ENCODE assay signal across 33 mouse cellular contexts in the genomic region with DNA sequence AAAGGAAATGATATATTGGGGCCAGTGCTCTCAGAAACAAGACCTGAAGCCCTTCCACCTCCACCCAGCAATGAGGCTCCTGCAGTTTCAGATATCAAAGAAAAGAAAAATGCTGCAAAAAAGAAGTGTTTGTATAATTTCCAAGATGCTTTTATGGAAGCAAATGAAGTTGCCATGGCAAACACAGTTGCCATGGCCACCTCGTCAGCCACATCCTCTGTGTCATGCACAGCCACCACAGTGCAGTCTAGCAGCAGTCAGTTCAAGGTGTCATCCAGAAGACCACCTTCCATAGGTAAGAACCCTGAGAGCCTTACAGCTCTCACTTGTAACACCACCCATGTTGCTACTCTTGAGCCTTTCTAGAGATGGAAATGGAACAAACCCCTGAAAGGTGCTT. TPM values are rescaled to one million over a fixed set of nuclear protein-coding genes. Genes with fewer than 3 reads are reported as not detected.
DNase-seq lines count a peak whose midpoint lies in the region; ATAC-seq and TF ChIP-seq lines count a peak whose summit lies in the region.
"Had no signal": no experiment of that assay in that cellular context is flagged by ENCODE, and none has a peak within 500 bp of the region (broad histone marks: within the 10 kb centered on the region; RNA-seq: fewer than 3 reads in every experiment).

No protein-coding gene starts in this region.

- no peak for TF ChIP-seq POLR2A in cortical plate, adult 2 months (IDR thresholded peaks at IDR 0.05; ENCODE audit: extremely low read depth, insufficient read depth, low read length)
- no peak for TF ChIP-seq POLR2A in kidney, adult 2 months (IDR thresholded peaks at IDR 0.05; ENCODE audit: low read depth, low read length)

- no peak for TF ChIP-seq CTCF in intestine, postnatal 0 days (IDR thresholded peaks at IDR 0.05; ENCODE audit: low read depth)
- TF ChIP-seq CTCF in cortical plate, adult 2 months (IDR thresholded peaks at IDR 0.05; ENCODE audit: extremely low read depth, insufficient read depth, low read length): no peak
- no peak for TF ChIP-seq CTCF in kidney, adult 2 months (conservative IDR thresholded peaks at IDR 0.05; ENCODE audit: insufficient read depth, insufficient read length, low read depth, low read length)

- H3K9me3 ChIP-seq in intestine, embryonic 14.5 days (ENCODE audit: control insufficient read depth, low read length): no peaks in the 10 kb centered on the region
- H3K9me3 ChIP-seq in intestine, postnatal 0 days (ENCODE audit: control insufficient read depth): no peaks in the 10 kb centered on the region
- H3K9me3 ChIP-seq: embryonic facial prominence, embryonic 10.5 days; embryonic facial prominence, embryonic 15.5 days; forebrain, embryonic 13.5 days; G1E; heart, embryonic 10.5 days; heart, embryonic 15.5 days; intestine, embryonic 15.5 days; limb, embryonic 10.5 days; limb, embryonic 15.5 days; liver, embryonic 13.5 days; megakaryocyte, embryonic 14.5 days; midbrain, embryonic 12.5 days; neural tube, embryonic 12.5 days; stomach, embryonic 15.5 days had no signal

- no peak for ATAC-seq in intestine, embryonic 14.5 days (replicated peaks; ENCODE audit: low FRiP score, low TSS enrichment, low read depth)
- ATAC-seq in intestine, postnatal 0 days: no peak
- ATAC-seq in activated CD4-positive, CD25-positive, alpha-beta regulatory T cell, adult 4 months: no peak
- ATAC-seq: forebrain, embryonic 13.5 days; hindbrain, embryonic 16.5 days; intestine, embryonic 15.5 days; lung, postnatal 0 days had no signal

- peak; percentile 4 for DNase-seq in intestine, embryonic 14.5 days (ENCODE audit: low spot score)
- DNase-seq in right cerebral cortex, adult 18-20 months: peak; percentile 14
- DNase-seq in right cerebral cortex, postnatal 25 days: no peak
- no peak for DNase-seq in kidney, adult 2 months
- DNase-seq: adrenal gland, postnatal 14 days; cerebellum, adult 11-12 months; cerebellum, postnatal 10 days; gastrocnemius, postnatal 10 days; kidney, postnatal 14 days; liver, embryonic 13.5 days; lung, adult 18-20 months; lung, postnatal 4 days; thymus, postnatal 25 days had no signal

- H3K9ac ChIP-seq in intestine, embryonic 14.5 days (ENCODE audit: low read length): no peak overlapping the region
- no peak overlapping the region for H3K9ac ChIP-seq in intestine, postnatal 0 days (ENCODE audit: low read depth, low read length)
- H3K9ac ChIP-seq: embryonic facial prominence, embryonic 15.5 days; forebrain, embryonic 13.5 days; heart, embryonic 15.5 days; intestine, embryonic 15.5 days; limb, embryonic 15.5 days; liver, embryonic 13.5 days; midbrain, embryonic 12.5 days; neural tube, embryonic 12.5 days; stomach, embryonic 15.5 days had no signal

- H3K4me3 ChIP-seq in intestine, embryonic 14.5 days (ENCODE audit: low read depth, low read length): no peak overlapping the region
- no peak overlapping the region for H3K4me3 ChIP-seq in intestine, postnatal 0 days (ENCODE audit: low read depth, low read length)
- H3K4me3 ChIP-seq in cortical plate, adult 2 months (ENCODE audit: insufficient read depth, low read length): no peak overlapping the region
- no peak overlapping the region for H3K4me3 ChIP-seq in kidney, adult 2 months (ENCODE audit: insufficient read depth, low read depth, low read length)
- H3K4me3 ChIP-seq: embryonic facial prominence, embryonic 10.5 days; embryonic facial prominence, embryonic 15.5 days; forebrain, embryonic 13.5 days; heart, embryonic 10.5 days; heart, embryonic 15.5 days; intestine, embryonic 15.5 days; left cerebral cortex, adult 2 months; limb, embryonic 10.5 days; limb, embryonic 15.5 days; liver, embryonic 13.5 days; megakaryocyte, embryonic 14.5 days; midbrain, embryonic 12.5 days; myocyte; neural tube, embryonic 12.5 days; stomach, embryonic 15.5 days had no signal

- WGBS in intestine, embryonic 14.5 days: 96% methylated on average over 1 of the region's 1 CpGs
- WGBS in intestine, postnatal 0 days: 90% methylated on average over 1 of the region's 1 CpGs
- 95% methylated on average over 1 of the region's 1 CpGs for WGBS in kidney, adult 2 months

- H3K4me2 ChIP-seq in intestine, embryonic 14.5 days (ENCODE audit: low read length): no peak overlapping the region
- H3K4me2 ChIP-seq in intestine, postnatal 0 days (replicated peaks; ENCODE audit: low read depth): no peak overlapping the region
- H3K4me2 ChIP-seq: embryonic facial prominence, embryonic 15.5 days; forebrain, embryonic 13.5 days; heart, embryonic 15.5 days; intestine, embryonic 15.5 days; limb, embryonic 15.5 days; liver, embryonic 13.5 days; midbrain, embryonic 12.5 days; neural tube, embryonic 12.5 days; stomach, embryonic 15.5 days had no signal

- no peak overlapping the region for H3K27ac ChIP-seq in intestine, embryonic 14.5 days (ENCODE audit: low read depth)
- no peak overlapping the region; the same call in 1 of the 2 replicates for H3K27ac ChIP-seq in intestine, postnatal 0 days (ENCODE audit: low read depth, low read length)
- H3K27ac ChIP-seq in cortical plate, adult 2 months (ENCODE audit: insufficient read depth, low read length): peak overlapping the region; percentile 68; the same call in 1 of the 2 replicates
- no peak overlapping the region for H3K27ac ChIP-seq in kidney, adult 2 months (ENCODE audit: insufficient read depth, low read depth, low read length)
- H3K27ac ChIP-seq: embryonic facial prominence, embryonic 10.5 days; embryonic facial prominence, embryonic 15.5 days; forebrain, embryonic 13.5 days; heart, embryonic 10.5 days; heart, embryonic 15.5 days; intestine, embryonic 15.5 days; left cerebral cortex, adult 2 months; limb, embryonic 10.5 days; limb, embryonic 15.5 days; liver, embryonic 13.5 days; midbrain, embryonic 12.5 days; neural tube, embryonic 12.5 days; stomach, embryonic 15.5 days had no signal

- H3K4me1 ChIP-seq in intestine, embryonic 14.5 days (replicated peaks; ENCODE audit: control insufficient read depth, insufficient read depth, low read length): no peaks in the 10 kb centered on the region
- H3K4me1 ChIP-seq in intestine, postnatal 0 days (replicated peaks; ENCODE audit: control insufficient read depth, insufficient read depth, low read length): no peaks in the 10 kb centered on the region
- peaks cover 4% of the 10 kb centered on the region for H3K4me1 ChIP-seq in cortical plate, adult 2 months (ENCODE audit: control insufficient read depth, insufficient read depth, low read length)
- no peaks in the 10 kb centered on the region for H3K4me1 ChIP-seq in kidney, adult 2 months (ENCODE audit: control insufficient read depth, insufficient read depth, low read length)
- H3K4me1 ChIP-seq: embryonic facial prominence, embryonic 10.5 days; embryonic facial prominence, embryonic 15.5 days; forebrain, embryonic 13.5 days; heart, embryonic 10.5 days; heart, embryonic 15.5 days; intestine, embryonic 15.5 days; limb, embryonic 10.5 days; limb, embryonic 15.5 days; liver, embryonic 13.5 days; midbrain, embryonic 12.5 days; neural tube, embryonic 12.5 days; stomach, embryonic 15.5 days had no signal

- H3K27me3 ChIP-seq in intestine, embryonic 14.5 days (replicated peaks; ENCODE audit: control insufficient read depth, insufficient read depth, low read length): no peaks in the 10 kb centered on the region
- H3K27me3 ChIP-seq in intestine, postnatal 0 days (replicated peaks; ENCODE audit: control insufficient read depth, insufficient read depth, low read length): no peaks in the 10 kb centered on the region
- no peaks in the 10 kb centered on the region for H3K27me3 ChIP-seq in kidney, adult 2 months (replicated peaks; ENCODE audit: control insufficient read depth, insufficient read depth, low read length)
- H3K27me3 ChIP-seq: embryonic facial prominence, embryonic 15.5 days; forebrain, embryonic 13.5 days; heart, embryonic 15.5 days; intestine, embryonic 15.5 days; limb, embryonic 15.5 days; liver, embryonic 13.5 days; megakaryocyte, embryonic 14.5 days; midbrain, embryonic 12.5 days; neural tube, embryonic 12.5 days; stomach, embryonic 15.5 days had no signal

- peaks cover 74% of the 10 kb centered on the region for H3K36me3 ChIP-seq in intestine, embryonic 14.5 days (ENCODE audit: control insufficient read depth, insufficient read depth, low read length)
- peaks cover 63% of the 10 kb centered on the region for H3K36me3 ChIP-seq in intestine, postnatal 0 days (ENCODE audit: control insufficient read depth, insufficient read depth)
- H3K36me3 ChIP-seq in kidney, adult 2 months (ENCODE audit: control insufficient read depth, insufficient read depth, low read length): no peaks in the 10 kb centered on the region; the same call in 1 of the 2 replicates

RNA-seq across cellular contexts. Expression of a gene that starts 54.8 kb away (rescaled TPM):
- polyA plus RNA-seq in intestine, embryonic 14.5 days (2014; fragmentation: Nextera tagmentation; extraction: Ambion mirVana): 12.9 and 19.4 TPM in 2 replicates
- polyA plus RNA-seq in intestine, postnatal 0 days (2015; fragmentation: Nextera tagmentation; extraction: Ambion mirVana): 8.9 and 10.3 TPM in 2 replicates
- polyA plus RNA-seq in cortical plate, adult 2 months (2012; rRNA removed): 27.3 and 38.6 TPM in 2 replicates
- polyA plus RNA-seq in activated CD4-positive, CD25-positive, alpha-beta regulatory T cell, adult 4 months (2017; shearing (Covaris generic)): 10 to 100 TPM; 23.4 to 24.8 TPM
- 11.4 and 13.6 TPM in 2 replicates for polyA plus RNA-seq in kidney, adult 2 months (2012; rRNA removed)

Comparison
In these comparisons a context has a peak if more than half of its experiments do, and no peak if none do; other contexts are left out.
1. DNase-seq: peak in intestine, embryonic 14.5 days (single experiment) and right cerebral cortex, adult 18-20 months (single experiment); none in right cerebral cortex, postnatal 25 days (single experiment) and kidney, adult 2 months (single experiment).